Mouse (Mus musculus): ENCODE measurements at regions not wholly inside any gene's neighbourhood (a gene's known extent, or its start where the extent isn't known, plus 50 kb on each side); places are given as distances from the start of the nearest gene placed in this dataset.
A peak's percentile ranks its signal among the peaks of the same experiment; 100 is the strongest.

DNA sequence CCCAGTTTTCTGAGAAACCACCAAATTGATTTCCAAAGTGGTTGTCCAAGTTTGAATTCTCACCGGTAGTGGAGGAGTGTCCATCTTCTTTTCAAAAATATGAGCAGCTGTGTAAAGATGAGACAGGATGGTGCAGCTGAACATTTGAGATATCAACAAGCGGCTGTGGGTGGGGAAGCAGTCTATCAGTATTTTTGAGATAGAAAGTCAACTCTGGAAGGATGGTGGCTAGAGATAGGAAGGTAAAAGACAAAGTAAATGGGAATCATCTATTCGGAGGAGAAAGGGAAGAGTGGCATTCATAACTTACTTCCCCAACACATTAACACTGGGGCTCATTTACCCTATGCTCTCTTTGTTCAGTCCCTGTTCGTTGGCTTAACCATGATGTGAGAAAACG lies 146.9 kb upstream of the Gmnc start:
- ATAC-seq = no peak

GRCm38 (mm10) chr16:27138987-27139386 lies 147.5 kb upstream of the Gmnc start:
- no peak for ATAC-seq

GRCm38 (mm10) chr16:27140037-27140436 lies 148.6 kb upstream of the Gmnc start:
- peak; percentile 63 for ATAC-seq

DNA sequence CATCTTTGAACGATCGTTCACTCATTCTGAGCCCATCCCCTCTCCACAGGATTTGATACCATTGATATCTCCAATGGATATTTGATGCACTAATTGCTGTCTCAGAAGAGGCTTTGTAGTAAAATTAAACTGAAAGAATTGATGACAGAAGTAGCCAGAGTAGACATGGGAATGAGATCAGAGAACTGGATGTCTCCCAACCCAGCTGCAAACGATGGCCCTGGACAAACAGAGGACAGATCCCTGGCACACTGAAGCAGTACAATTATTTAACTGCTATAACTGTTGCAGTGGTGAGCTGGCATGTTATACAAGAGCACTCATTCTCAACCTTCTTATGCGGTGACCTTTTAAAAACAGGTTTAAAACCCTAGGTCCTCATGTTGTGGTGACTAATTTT lies 151.5 kb upstream of the Ostn start:
- no peak for ATAC-seq

DNA sequence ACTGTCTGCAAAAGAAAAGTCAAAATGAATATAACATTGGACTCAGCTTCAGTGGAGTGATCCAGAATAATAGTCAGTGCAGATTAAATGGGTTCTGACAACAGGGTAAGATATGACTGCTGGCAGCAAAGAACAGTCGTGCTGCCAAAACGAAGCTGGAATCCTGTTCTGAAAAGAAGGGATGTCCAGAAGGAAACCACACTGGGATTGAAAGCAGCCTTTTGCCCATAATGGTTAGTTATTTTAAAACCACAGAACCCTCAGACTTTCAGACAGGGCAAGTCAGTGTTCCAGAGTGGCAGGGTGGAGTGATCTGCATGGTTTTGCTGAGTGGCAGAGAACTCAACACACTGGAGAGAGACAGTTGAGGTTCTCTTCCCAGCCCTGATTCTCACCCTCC lies 111.6 kb upstream of the Ostn start:
- no peak for ATAC-seq

All from CD4-positive, CD25-positive, alpha-beta regulatory T cell, adult 4 months (primary cell).